Mouse (Mus musculus) heart, postnatal 0 days (tissue): ENCODE measurements around the gene 4930432K21Rik.

Source experiments
- CTCF ChIP-seq: IDR thresholded peaks from 2 replicates; pipeline ENCODE4 v1.5.1; 2016; ENCODE audit warnings: antibody characterized with exemption, control low read depth, low read depth
- EP300 ChIP-seq: IDR thresholded peaks from 2 replicates; pipeline ENCODE4 v1.6.1; 2016; ENCODE audit warnings: antibody characterized with exemption, low read depth

DNA sequence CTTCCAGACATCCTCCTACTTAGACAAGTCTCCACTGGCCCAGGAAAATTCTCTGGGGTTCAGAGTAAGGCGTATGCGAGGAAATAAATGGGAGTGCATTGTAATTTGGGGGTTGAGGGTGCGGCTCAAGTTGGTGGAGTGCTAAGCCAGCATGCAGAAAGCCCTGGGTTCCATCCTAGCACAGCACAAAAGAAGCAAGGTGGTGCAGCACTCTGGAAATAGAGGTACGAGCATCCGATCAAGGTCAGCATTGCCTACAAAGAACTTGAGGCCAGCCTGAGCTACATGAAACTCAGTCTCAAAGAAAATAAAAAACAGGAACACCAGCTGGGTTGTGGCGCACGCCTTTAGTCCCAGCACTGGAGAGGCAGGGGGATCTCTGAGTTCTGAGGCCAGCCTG lies 37.3 kb downstream of the 4930432K21Rik start, which contains the start of gene Nanos3:
- TF ChIP-seq CTCF (no peak), EP300 (no peak)
